In genomic region chr12:49090177-49090576, GRCm38 (mm10) we compare ENCODE assay signal across 25 mouse cellular contexts.
"Had no signal": no experiment of that assay in that cellular context is flagged by ENCODE, and none has a peak within 500 bp of the region (broad histone marks: within the 10 kb centered on the region; RNA-seq: fewer than 3 reads in every experiment).

No protein-coding gene starts in this region.

- DNase-seq: gastrocnemius, postnatal 14 days; gastrocnemius, postnatal 36 days; heart, adult 11 months; heart, adult 2 months; heart, postnatal 14 days; heart, postnatal 36 days; kidney, adult 18-20 months; kidney, adult 8-10 months; kidney, postnatal 10 days; kidney, postnatal 25 days; kidney, postnatal 4 days had no signal

- H3K36me3 ChIP-seq: heart, embryonic 13.5 days; heart, embryonic 15.5 days; hindbrain, embryonic 12.5 days; intestine, embryonic 15.5 days; limb, embryonic 15.5 days; liver, embryonic 12.5 days had no signal

- H3K9me3 ChIP-seq: heart, embryonic 13.5 days; heart, embryonic 15.5 days; hindbrain, embryonic 12.5 days; intestine, embryonic 15.5 days; limb, embryonic 15.5 days; liver, embryonic 12.5 days had no signal

- H3K27ac ChIP-seq: heart, adult 2 months; heart, embryonic 13.5 days; heart, embryonic 15.5 days; hindbrain, embryonic 12.5 days; hindbrain, embryonic 14.5 days; intestine, embryonic 15.5 days; layer of hippocampus, adult 2 months; left cerebral cortex, adult 2 months; limb, embryonic 15.5 days; liver, embryonic 12.5 days; liver, embryonic 14.5 days had no signal

- H3K4me3 ChIP-seq: heart, adult 2 months; heart, embryonic 13.5 days; heart, embryonic 15.5 days; hindbrain, embryonic 12.5 days; intestine, embryonic 15.5 days; layer of hippocampus, adult 2 months; left cerebral cortex, adult 2 months; limb, embryonic 15.5 days; liver, embryonic 12.5 days had no signal

- H3K9ac ChIP-seq: heart, embryonic 13.5 days; heart, embryonic 15.5 days; hindbrain, embryonic 12.5 days; hindbrain, embryonic 14.5 days; intestine, embryonic 15.5 days; limb, embryonic 15.5 days; liver, embryonic 12.5 days; liver, embryonic 14.5 days had no signal

- H3K4me2 ChIP-seq: heart, embryonic 11.5 days; heart, embryonic 13.5 days; heart, embryonic 15.5 days; hindbrain, embryonic 12.5 days; hindbrain, embryonic 14.5 days; intestine, embryonic 15.5 days; limb, embryonic 15.5 days; liver, embryonic 12.5 days had no signal

- H3K4me1 ChIP-seq: heart, embryonic 13.5 days; heart, embryonic 15.5 days; hindbrain, embryonic 12.5 days; intestine, embryonic 15.5 days; limb, embryonic 15.5 days; liver, embryonic 12.5 days had no signal

- H3K27me3 ChIP-seq: heart, embryonic 13.5 days; heart, embryonic 15.5 days; hindbrain, embryonic 12.5 days; intestine, embryonic 15.5 days; limb, embryonic 15.5 days; liver, embryonic 12.5 days had no signal

- ATAC-seq: hindbrain, embryonic 16.5 days; inflammation-experienced regulatory T-cells, adult 6 months; intestine, embryonic 15.5 days; intestine, postnatal 0 days; liver, embryonic 12.5 days had no signal
